Mouse (Mus musculus) left cerebral cortex, adult 2 months (tissue): ENCODE measurements around the gene Rnf7. TPM values are rescaled to one million over a fixed set of nuclear protein-coding genes. Genes with fewer than 3 reads are reported as not detected.
"Not testable (repeated sequence)": the region's sequence is repeated elsewhere in the genome, so short reads cannot be mapped to it uniquely, and the experiment has no call there.

Source experiments
- DNase-seq, 2 experiments: peaks; one replicate each; pipeline ENCODE4 v3.0.0; 2021 to 2022; ENCODE audit warnings: low spot score in 2 of 2, mixed read lengths in 1 of 2; ENCODE audit errors: extremely low spot score in 1 of 2
- H3K27ac ChIP-seq: fragments of 200-600 bp; 2 replicates; pipeline ENCODE4 v1.8.1; 2022
- H3K4me3 ChIP-seq: fragments of 200-600 bp; 2 replicates; pipeline ENCODE4 v1.8.1; 2022
- CTCF ChIP-seq: fragments of 200-600 bp; IDR thresholded peaks from 2 replicates; pipeline ENCODE4 v1.8.1; 2022; ENCODE audit warnings: antibody characterized with exemption, mild to moderate bottlenecking, moderate library complexity
- intact Hi-C: fragments of 180-260 bp; cut with DNase I; formaldehyde crosslinking; loops from one replicate; pipeline ENCODE4 v1.15.1; 2025
- long read RNA-seq, 2 experiments: library from polyadenylated mRNA; stranded (forward); transcript quantifications; one replicate each; pipeline ENCODE4 v2.0.0; 2021; ENCODE audit warnings: borderline mapping rate in 2 of 2
- total RNA-seq, 2 experiments: library from RNA; stranded (reverse); gene quantifications; 2 replicates each; pipeline ENCODE4 v1.2.3; 2021

Rnf7 gene
- 10 to 100 TPM; 59.5 to 67.7 TPM for total RNA-seq
- long read RNA-seq, experiment 1, transcript Rnf7-201 (3 exons, 1,232 nt): major isoform, 37 of 39 reads
- long read RNA-seq, experiment 1, partial matches to known transcripts: 0 of 39 reads
- long read RNA-seq, experiment 1, other reads (novel, unspliced or antisense): 2 of 39 reads
- long read RNA-seq, experiment 2, transcript Rnf7-201 (3 exons, 1,232 nt): major isoform, 12 of 12 reads
- long read RNA-seq, experiment 2, partial matches to known transcripts: 0 of 12 reads
- long read RNA-seq, experiment 2, other reads (novel, unspliced or antisense): 0 of 12 reads

DNA sequence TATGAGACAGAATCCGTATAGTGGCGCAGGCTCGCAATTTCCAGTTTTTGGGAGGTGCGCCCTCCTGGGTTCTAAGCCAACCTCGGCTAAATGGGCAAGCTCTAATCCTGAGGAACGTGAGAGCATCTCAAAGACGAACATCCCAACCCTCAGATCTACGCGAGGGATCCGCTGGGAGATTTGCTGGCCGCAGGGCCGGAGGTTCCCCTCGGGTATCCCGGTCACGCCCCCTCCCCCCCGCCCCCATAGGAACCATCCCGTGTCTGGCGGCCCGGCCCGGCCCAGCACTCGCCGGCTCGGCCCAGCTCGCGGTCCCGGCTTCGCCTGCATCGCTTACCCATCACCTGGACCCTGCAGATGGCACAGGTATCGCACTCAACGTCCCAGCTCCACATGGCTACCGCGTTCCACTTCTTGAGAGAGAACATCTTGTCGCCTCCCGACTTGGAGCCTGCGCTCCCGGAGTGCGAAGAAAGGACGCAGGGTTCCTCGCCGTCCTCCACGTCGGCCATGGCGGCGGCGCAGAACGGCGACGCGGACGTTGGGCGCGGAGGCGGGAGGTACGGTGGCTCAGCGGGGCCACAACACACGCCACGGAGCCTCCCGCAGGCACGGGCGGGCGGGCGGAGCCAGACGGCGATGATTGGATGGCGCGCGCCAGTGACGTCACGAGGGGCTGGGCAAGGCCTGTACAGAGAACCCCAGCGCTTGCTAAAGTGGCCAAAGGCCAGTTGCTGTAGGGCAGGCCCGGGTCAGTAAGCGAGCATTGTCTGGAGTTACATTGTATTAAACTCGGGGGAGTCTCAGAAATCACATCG lies at the start of gene Rnf7:
Gene Rnf7 (minus strand): TSS at position 605 of the 818 bp plus-strand sequence.
- peak within 1 kb of the TSS; percentile 89 for H3K27ac ChIP-seq
- intact Hi-C loops: loop anchor here (1.0 kb wide), 1 partner anchor 114 kb away; the partner anchor contains the start of gene Atp1b3
- peak; percentile 100 for DNase-seq
- TF ChIP-seq CTCF: no peak
- peak within 1 kb of the TSS; percentile 69 for H3K4me3 ChIP-seq

DNA sequence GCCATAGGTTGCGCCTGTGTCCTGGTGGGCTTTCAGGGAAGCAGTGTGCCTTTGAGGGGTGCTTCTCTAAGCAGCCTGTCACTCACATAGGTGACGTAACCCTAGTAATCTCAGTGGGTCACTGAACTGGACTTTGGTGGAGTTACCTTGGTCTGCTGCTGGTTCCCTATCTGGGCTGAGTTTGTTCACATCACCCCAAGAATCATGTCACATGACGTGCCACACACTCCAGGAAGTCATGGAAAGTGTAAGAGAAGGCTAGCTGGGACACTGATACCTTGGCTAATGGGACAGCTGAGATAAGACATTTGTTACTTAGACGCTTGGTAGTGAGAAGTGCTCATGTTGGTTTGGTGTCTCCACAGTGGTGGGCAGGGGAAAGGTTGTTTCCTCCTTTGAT lies 47.5 kb upstream of the Rnf7 start:
- no peak for DNase-seq
- Histone ChIP-seq H3K27ac (no peak overlapping the region), H3K4me3 (no peak overlapping the region)
- TF ChIP-seq CTCF: no peak
- intact Hi-C loops: no loop called here

DNA sequence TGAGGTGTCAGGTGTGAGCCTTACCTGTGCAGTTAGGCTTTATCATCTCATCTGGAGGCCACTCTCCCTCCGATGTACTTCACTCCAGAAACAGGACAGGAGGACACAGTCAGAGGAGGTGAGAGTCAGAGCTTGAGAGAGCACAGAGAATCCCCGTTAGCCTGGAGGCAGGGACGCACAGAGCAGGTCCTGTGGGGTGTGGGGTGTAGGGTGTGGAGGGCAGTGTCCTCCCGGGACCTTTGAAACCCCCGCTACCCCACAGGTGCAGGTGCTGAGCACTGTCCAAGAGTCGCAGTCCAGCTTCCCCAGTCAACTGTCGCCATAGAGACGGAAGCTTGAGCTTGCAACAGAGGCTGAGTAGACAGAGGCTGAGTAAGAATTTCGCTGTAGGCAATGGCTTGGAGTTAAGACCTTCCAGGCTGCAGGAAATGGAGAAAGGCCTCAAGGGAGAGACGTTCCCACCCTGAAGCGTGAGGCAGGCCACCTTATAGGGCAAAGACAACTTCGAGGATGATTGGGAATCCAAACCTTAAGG lies 46.6 kb upstream of the Rnf7 start, which contains the start of gene Gm28729:
Gene Gm28729 (minus strand): TSS at position 293 of the 535 bp plus-strand sequence.
- Histone ChIP-seq H3K27ac (no peak within 1 kb of the TSS), H3K4me3 (no peak within 1 kb of the TSS)
- no peak for TF ChIP-seq CTCF
- DNase-seq: no peak
- intact Hi-C loops: no loop called here

DNA sequence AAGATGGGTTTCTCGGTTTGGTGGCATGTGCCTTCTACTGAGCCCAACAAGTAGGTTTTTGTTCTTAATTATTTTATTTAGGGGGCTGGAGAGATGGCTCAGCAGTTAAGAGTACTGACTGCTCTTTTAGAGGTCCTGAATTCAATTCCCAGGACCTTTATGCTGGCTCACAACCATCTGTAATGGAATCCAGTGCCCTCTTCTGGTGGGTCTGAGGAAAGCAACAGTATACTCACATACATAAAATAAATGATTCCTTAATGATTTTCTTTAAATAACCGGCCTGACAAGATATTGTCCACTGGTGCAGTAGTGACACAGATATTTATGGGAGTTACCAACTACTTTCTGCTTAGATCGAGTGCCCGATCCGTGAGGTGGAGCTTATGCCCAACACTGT lies 44.7 kb upstream of the Rnf7 start:
- peak; percentile 24; the same call in 1 of the 2 replicates for TF ChIP-seq CTCF
- Histone ChIP-seq H3K27ac (no peak overlapping the region), H3K4me3 (no peak overlapping the region)
- intact Hi-C loops: no loop called here
- no peak for DNase-seq

DNA sequence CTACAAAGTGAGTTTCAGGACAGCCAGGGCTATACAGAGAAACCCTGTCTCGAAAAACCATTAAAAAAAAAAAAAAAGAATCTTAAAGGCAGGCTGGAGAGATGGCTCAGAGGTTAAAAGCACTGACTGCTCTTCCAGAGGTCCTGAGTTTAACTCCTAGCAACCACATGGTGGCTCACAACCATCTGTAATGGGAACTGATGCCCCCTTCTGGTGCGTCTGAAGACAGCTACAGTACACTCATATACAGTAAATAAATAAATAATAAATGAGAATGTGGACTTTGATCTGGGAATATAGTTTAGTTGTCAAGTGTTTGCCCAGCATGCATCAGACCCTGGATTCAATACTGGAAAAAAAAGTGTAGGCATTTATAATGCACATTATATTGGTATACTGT lies 43.1 kb upstream of the Rnf7 start:
- DNase-seq, intact Hi-C loops, H3K4me3 ChIP-seq: not testable (repeated sequence)

DNA sequence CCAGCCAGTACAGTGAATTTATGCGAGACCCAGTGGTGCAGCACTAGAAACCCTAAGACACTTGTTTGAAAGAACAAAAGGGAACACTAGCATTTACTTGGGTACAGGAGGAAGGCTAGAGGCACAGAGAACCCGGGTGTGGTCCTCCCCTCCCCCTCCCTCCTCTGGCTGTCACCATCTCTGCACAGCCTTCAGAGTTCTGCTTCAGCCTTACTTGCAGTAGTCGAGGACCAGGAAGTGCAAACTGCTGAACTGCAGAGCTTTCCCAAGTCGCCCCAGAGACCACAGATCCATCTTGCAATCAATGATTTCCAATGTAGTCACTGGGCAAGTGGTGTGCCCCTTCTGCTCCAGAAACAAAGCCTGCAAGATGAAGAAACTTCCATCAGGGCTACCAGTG lies 39.0 kb upstream of the Rnf7 start:
- Histone ChIP-seq H3K4me3 (no peak overlapping the region), H3K27ac (no peak overlapping the region)
- intact Hi-C loops: no loop called here
- no peak for TF ChIP-seq CTCF
- DNase-seq: no peak

More for the DNA sequence above, 43.1 kb upstream of the Rnf7 start:
- H3K27ac ChIP-seq: not testable (repeated sequence)

DNA sequence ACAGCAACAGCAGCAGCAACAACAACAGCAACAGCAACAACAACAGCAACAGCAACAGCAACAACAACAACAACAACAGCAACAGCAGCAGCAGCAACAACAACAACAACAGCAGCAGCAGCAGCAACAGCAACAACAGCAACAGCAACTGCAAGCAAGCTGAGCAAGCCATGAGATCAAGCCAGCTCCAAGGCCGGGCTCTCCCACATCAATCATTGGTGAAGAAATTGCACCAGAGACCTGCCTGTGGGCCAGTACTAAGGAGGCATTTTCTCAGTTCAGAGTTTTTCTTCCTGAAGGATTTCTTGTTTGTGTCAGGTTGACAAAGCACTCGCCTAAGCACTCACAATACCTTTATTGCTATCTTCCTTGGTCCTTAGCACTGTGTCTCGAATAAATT lies 38.3 kb upstream of the Rnf7 start:
- Histone ChIP-seq H3K27ac (no peak overlapping the region), H3K4me3 (no peak overlapping the region)
- no peak for DNase-seq
- intact Hi-C loops: no loop called here
- no peak for TF ChIP-seq CTCF

DNA sequence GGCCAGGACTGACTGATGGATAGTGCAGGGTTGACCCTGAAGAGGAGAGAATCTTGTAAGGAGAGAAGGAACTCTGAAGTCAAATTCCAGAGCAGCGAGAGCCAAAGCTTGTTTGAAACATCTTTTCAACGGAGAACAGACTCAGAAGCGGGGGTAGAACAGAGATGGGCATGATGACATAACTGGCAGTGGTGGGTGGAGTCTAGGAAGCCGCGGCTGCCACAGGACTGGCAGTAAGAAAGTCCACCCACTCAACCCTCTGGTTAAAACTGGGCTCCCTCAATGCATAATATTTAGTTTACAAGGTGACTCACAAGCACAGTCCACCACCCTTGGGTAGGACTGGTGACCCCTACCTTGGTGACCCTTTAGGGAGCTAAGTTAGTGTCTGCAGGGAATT lies 37.3 kb upstream of the Rnf7 start:
- Histone ChIP-seq H3K4me3 (no peak overlapping the region), H3K27ac (no peak overlapping the region)
- intact Hi-C loops: no loop called here
- DNase-seq: no peak
- TF ChIP-seq CTCF: no peak

DNA sequence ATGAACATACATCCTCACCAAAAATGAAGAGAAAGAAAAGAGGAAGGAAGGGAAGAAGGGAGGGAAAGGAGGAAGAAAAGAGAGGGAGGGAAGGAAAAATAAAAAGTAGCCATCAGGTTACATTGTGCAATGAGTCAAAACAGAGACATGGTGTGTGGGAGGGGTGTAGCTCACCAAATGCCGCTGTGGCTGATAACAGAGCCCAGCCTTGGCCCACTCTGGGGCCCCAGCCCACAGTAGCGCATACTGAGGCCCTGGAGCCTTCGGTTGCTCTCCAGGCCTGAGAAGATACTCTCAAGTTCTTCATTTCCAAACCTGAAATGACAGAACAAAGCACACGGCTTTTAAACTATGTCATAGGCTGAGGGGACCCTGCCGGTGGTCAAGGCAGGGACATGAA lies 35.8 kb upstream of the Rnf7 start:
- DNase-seq: no peak
- no peak overlapping the region for H3K4me3 ChIP-seq

DNA sequence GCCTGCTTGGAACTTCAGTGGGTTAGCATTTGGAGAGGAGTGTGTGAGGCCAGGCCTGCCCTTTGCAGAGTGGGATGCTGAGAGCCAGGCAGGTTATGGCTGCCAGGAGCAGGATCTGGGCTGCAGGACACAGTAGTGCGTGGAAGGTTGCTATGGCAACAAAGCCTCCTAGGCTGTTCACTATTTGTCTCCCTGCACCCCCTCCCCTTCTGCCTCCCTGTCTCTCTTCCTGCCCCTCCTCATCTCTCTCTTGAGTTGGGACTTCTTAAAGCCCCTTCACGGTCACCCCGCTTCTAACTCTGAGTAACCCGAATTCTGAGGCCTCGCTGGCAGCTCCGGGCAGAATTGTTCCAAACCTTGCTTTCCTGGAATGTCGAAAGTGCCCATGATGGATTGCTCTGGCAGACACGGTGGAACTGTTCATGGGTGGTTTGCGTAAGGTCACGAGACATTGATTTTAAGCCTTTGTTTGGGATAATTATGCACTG lies 27.6 kb upstream of the Rnf7 start:
- H3K4me3 ChIP-seq: no peak overlapping the region
- TF ChIP-seq CTCF: no peak
- peak in 1 of 2 experiments; percentile 26 for DNase-seq
- intact Hi-C loops: no loop called here
- no peak overlapping the region for H3K27ac ChIP-seq

More for the DNA sequence above, 35.8 kb upstream of the Rnf7 start:
- no peak overlapping the region for H3K27ac ChIP-seq
- intact Hi-C loops: no loop called here
- no peak for TF ChIP-seq CTCF

DNA sequence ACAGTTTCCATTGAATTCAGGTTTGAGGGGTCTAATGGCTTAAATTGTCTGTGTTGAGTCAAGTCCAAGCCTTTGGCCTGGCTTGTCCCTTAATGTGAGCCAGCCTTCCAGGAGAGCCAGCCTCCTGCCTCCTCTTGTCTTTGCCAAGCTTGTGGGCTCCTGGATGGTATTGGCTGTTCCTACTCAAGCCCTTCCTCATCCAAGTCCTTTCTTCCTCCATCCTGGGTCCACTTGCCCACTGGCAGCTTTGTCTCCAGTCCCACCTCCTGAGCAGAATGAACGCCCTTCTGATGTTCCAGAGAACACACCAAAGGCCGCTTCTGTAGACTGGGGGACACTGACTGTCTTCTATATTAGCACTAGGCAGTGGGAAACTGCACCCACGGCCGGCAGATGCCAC lies 26.7 kb upstream of the Rnf7 start:
- Histone ChIP-seq H3K27ac (no peak overlapping the region), H3K4me3 (no peak overlapping the region)
- TF ChIP-seq CTCF: no peak
- intact Hi-C loops: no loop called here
- no peak for DNase-seq
